Mouse (Mus musculus) lung, adult 2 months (tissue): ENCODE measurements around the gene Olig1.

Experiments used
- CTCF ChIP-seq: fragments of 200-500 bp; IDR thresholded peaks from 2 replicates; pipeline ENCODE4 v1.5.1; 2011; ENCODE audit warnings: mild to moderate bottlenecking, low read length, control low read depth; ENCODE audit not compliant: insufficient read depth
- POLR2A ChIP-seq: fragments of 200-500 bp; IDR thresholded peaks from 2 replicates; pipeline ENCODE4 v1.6.1; 2011; ENCODE audit warnings: low read depth, mild to moderate bottlenecking, control low read depth, low read length, borderline replicate concordance; ENCODE audit errors: extremely low read depth

- TF ChIP-seq POLR2A (no peak), CTCF (no peak)
Observed at GRCm38 (mm10) chr16:91320608-91321007, 51.0 kb downstream of the Olig1 start.
